Mouse (Mus musculus) kidney, postnatal 4 days (tissue): ENCODE results near the gene Vti1a.
A peak's percentile ranks its signal among the peaks of the same experiment; 100 is the strongest.

Source experiments
- DNase-seq, 2 experiments: peaks; one replicate each; pipeline ENCODE4 v3.0.0; 2021; ENCODE audit warnings: mixed read lengths in 2 of 2

Gene Vti1a

DNA sequence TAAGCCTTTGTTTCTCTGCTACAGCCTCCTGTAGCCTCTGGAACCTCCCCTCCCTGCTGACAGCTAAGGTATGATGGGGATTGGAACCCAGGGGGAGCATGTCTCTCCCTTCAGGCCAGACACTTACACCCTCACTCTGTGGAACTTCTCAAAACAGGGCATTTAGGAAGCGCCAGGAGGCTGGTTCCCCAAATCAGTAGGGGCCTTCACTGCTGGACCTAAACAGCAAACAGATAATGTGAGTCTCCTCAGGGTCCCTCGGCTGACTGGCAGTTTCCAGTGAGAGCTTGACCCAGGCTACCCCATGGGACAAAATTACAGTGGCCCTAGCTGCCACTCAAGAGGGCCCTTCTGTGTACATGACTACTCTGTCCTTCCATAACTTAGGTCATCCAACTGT lies 325.8 kb downstream of the Vti1a start:
- no peak for DNase-seq

DNA sequence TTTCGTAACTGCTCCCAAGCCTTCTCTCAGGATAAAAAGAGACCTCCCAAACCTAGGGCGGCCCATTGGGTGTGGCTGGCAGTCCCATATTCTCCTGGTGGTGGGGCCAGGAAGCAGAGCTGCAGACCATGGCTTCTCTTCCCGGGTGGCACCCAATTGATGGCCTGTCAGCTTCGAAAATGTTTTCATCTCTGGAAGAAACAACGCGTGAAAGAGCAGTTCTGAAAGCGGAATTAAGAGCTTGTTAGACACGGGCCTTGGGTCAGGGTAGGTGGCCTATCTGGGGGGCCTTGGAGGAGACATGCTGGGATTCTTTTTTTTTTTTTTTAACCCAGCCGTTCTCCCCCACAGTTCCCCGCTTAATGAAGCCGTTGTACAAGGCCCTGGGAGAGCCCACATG lies 326.3 kb downstream of the Vti1a start:
- DNase-seq = no peak

DNA sequence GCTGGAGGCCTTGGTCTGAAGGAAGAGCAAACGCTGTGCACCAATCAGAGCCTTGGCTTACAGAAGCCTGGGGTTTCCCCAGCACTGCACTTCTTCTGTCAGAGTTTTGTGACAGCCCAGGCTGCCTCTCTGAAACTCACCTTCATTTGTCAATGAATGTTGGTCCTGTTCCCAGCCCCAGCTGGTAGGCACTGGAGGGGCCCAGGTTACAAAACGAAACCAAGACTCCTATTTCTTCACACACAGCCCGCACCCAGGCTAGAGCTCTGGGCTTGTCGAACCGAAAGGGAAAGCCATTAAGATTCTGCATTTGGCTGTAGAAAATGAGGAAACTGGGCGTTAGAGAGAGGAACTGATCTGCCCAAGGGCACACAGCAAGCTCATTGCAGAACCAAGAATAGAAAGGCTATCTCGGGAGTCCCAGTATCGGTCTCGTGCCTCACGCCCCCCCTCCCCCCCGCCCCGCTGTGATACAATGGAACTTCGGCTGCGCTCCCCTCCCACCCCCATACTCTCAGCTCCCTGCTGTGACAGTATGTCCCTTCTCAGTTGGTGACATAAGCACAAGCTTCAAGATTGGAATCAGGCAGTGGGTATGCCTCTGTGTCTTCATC lies 327.3 kb downstream of the Vti1a start:
- DNase-seq = peak; percentile 38 to 55

DNA sequence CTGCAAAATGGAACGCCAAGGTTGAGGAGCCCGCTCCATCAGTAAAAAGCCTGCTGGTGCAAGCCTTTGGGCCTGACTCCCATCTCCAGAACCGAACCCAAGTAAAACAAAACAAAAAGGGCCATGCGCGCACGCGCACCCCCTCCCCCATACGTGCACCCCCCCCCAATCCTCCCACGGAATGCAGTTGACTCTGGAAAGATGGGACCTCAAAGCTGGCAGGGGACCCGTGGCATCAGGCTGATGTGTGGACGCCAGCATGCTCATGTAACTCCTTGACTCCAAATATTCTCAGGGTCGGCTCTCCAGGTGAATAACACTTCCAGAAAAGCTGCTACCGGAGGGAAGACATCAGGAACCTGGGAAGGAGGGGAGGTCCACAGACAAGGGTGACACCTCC lies 327.8 kb downstream of the Vti1a start:
- DNase-seq = no peak

DNA sequence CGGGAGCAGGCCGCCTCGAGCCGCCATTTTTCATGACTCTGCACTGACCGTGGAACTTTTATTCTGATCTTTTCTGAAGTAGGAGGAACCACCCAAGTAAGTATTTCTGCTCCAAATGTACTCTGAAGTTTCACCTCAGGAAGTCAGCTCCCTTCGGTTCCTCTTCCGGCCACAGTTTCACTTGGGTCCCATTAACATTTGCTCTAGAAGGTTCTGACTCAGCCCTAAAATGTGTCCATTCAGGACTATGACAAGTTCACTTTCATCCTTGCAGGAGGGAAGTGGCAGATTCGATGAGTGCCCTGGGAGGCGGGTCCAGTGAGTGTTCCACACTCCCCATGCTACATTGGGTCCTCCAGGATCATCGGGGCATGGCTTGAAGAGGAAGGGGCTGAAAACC lies 333.3 kb downstream of the Vti1a start:
- DNase-seq = no peak

DNA sequence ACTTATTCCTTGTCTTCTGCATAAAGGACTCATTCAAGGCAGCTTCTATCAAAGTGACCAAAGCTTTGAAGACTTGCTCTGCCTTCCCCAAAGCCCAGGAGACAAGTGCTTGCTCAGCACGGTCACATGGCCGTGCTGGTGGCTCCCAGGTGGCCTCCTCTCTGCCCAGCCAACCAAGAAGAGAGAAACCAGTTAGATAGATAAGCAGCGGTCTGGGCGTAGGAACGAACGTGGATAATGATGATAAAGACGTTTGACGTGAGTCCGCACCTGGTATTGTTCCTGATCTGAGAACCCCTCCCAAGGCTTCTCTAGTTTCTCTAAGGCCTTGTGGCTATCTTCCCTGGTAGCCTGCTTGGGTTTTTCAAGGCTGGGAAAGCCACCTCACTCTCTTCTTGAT lies 334.9 kb downstream of the Vti1a start:
- DNase-seq = no peak

DNA sequence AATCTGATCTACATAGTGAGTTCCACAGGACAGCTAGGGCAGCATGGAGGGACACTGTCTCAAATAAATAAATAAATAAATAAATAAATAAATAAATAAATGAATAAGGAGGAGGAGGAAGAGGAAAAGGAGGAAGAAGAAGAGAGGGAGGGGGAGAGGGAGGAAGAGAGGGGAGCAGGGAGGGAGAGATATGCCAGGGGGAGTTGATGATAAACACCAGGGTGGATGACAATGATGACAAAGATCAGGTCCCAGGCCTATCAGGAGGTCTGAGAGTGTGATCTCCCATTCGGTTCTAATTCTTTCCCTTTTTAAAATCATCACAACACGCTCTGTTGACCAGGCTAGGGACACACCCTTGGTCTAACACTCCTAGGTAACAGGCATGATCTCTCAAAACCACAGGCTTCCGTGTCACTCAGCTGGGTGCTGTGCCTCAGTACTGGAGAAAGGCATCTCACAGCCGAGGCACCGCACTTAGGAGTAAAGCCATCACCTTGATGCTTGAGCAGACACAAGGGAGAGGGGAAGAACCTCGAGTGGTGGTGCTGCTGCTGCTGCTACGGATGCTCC lies 336.7 kb downstream of the Vti1a start:
- no peak for DNase-seq

DNA sequence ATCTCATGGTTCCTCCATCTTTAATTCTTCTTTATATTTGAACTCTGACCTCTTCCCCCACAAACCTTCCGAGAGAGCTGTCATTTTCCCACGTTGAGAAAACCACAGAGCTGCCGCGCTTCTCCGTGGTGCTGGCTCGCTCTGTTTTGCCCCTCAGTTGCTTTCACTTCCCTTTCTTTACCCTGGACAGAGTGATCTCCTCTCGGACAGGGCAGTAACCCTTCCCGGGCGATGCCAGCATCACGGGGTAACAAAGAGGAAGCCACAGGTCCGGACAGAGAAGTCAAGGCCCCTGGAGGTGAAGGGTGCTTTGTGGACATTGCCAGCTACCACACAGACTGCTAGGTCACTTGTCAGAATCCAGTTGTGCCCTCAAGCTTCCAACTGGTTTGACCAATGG lies 344.1 kb downstream of the Vti1a start:
- peak in 1 of 2 experiments; percentile 17 for DNase-seq

DNA sequence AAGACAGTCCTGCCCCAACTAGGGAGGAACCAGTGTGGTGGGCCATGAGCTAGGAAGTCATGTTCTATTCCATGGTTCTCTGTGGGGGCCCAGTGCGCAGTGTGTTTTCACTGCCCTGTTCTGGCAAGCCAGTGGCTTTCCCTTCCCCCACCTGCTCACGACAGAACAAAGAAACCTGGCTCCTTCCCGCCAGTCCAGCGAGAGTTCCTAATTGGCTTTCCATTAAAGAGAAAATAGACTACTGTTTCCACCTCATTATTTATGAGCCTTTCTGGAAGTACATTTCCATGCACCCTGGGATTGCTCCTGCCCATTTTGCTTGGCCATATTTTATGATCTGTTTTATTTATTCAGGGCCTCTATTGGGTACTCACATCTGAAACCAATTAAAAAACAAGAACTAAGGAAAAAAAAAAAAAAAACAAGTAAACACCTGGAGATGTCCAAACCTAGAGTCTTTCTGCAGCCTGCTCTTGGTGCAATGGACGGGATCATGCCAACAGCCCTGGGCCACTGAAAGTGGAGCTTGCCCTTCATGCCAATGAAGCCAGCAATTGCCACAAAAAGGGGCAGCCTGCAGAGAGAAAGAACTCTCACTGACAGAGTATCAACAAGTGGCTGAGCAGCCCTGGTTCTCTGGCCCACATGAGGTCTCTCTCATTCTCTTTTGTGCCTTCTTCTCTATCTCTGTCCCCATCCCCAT lies 346.6 kb downstream of the Vti1a start:
- DNase-seq = peak in 1 of 2 experiments; percentile 33

DNA sequence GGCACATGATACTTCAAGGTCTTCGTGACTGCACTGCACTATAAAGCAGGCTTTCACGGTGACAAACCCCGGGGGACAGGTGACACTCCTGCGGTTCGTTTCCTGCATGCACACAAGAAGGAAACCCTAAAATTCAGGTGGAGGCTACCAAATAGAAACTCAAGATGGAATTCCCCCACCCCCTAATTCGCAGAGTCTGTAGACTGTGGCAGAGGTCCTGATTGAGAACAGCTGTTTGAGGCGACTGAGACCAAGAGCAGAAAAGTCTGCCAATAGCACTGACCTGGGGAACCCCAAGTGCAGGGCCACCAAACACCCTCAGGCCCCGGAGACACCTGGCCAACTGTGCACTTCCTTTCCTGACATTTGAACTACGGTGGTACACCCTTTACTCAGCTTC lies 351.7 kb downstream of the Vti1a start:
- DNase-seq = peak in 1 of 2 experiments; percentile 33

DNA sequence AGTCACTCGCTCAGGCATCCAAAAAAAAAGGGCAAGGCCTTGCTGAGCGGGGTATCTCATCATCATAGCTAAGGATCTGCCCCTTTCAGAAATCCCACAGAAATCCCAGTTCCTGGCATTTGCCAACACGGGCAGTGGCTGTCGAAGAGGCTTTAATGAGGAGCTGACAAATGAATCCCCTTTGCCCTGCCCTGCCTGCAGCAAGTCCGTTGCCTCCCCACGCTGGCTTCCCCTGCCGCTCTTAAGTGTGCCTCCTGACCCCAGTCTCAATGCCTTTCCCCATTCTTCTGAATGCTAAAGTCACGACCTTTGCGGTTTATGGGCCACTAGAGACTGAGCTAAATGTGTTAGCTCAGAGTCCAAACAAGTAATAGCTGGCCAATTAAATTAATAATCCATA lies 352.8 kb downstream of the Vti1a start:
- peak; percentile 23 to 25 for DNase-seq
